In genomic region chr11:81973699-81974098, GRCm38 (mm10) we compare ENCODE assay signal across 28 mouse cellular contexts. TPM values are rescaled to one million over a fixed set of nuclear protein-coding genes. Genes with fewer than 3 reads are reported as not detected.
A peak's percentile ranks its signal among the peaks of the same experiment; 100 is the strongest.
DNase-seq lines count a peak whose midpoint lies in the region; ATAC-seq and TF ChIP-seq lines count a peak whose summit lies in the region.
"Had no signal": no experiment of that assay in that cellular context is flagged by ENCODE, and none has a peak within 500 bp of the region (broad histone marks: within the 10 kb centered on the region; RNA-seq: fewer than 3 reads in every experiment).

No protein-coding gene starts in this region.

- no peak overlapping the region for H3K4me3 ChIP-seq in midbrain, embryonic 11.5 days (ENCODE audit: low read depth, low read length)
- H3K4me3 ChIP-seq in midbrain, embryonic 16.5 days (ENCODE audit: low read depth, low read length), result no peak overlapping the region
- no peak overlapping the region for H3K4me3 ChIP-seq in C2C12 (ENCODE audit: insufficient read depth, poor library complexity, severe bottlenecking)
- H3K4me3 ChIP-seq: embryonic facial prominence, embryonic 12.5 days; heart, embryonic 10.5 days; heart, embryonic 15.5 days; hindbrain, embryonic 13.5 days; limb, embryonic 12.5 days; liver, embryonic 15.5 days; lung, embryonic 15.5 days; midbrain, embryonic 12.5 days had no signal

- 50% methylated on average over 5 of the region's 5 CpGs for WGBS in midbrain, embryonic 11.5 days
- 47% methylated on average over 5 of the region's 5 CpGs for WGBS in midbrain, embryonic 16.5 days

- H3K9ac ChIP-seq in midbrain, embryonic 11.5 days (ENCODE audit: low read length), result no peak overlapping the region
- no peak overlapping the region for H3K9ac ChIP-seq in midbrain, embryonic 16.5 days (ENCODE audit: low read depth, low read length)
- H3K9ac ChIP-seq: embryonic facial prominence, embryonic 12.5 days; heart, embryonic 15.5 days; hindbrain, embryonic 13.5 days; limb, embryonic 12.5 days; liver, embryonic 15.5 days; lung, embryonic 15.5 days; midbrain, embryonic 12.5 days had no signal

- H3K79me2 ChIP-seq in C2C12 (ENCODE audit: control insufficient read depth, insufficient read depth), result no peaks in the 10 kb centered on the region

- TF ChIP-seq CTCF in C2C12 (IDR thresholded peaks at IDR 0.05; ENCODE audit: control insufficient read depth, insufficient read depth, insufficient read length), result no peak

- peak overlapping the region; percentile 13 for H3ac ChIP-seq in C2C12 (ENCODE audit: control insufficient read depth, insufficient read length, low read depth)

- no peaks in the 10 kb centered on the region for H3K9me3 ChIP-seq in midbrain, embryonic 11.5 days (ENCODE audit: control insufficient read depth, low read length)
- H3K9me3 ChIP-seq in midbrain, embryonic 16.5 days (replicated peaks; ENCODE audit: control insufficient read depth, low read length, poor library complexity, severe bottlenecking), result no peaks in the 10 kb centered on the region
- H3K9me3 ChIP-seq: embryonic facial prominence, embryonic 12.5 days; heart, embryonic 10.5 days; heart, embryonic 15.5 days; hindbrain, embryonic 13.5 days; limb, embryonic 12.5 days; liver, embryonic 15.5 days; lung, embryonic 15.5 days; midbrain, embryonic 12.5 days had no signal

- peak; percentile 76 for DNase-seq in midbrain, embryonic 11.5 days (ENCODE audit: low spot score, missing footprints)
- DNase-seq in embryo, embryonic 10 days (ENCODE audit: low spot score), result no peak
- no peak for DNase-seq in adrenal gland, postnatal 36 days
- DNase-seq in thymus, postnatal 0 days (ENCODE audit: low spot score), result no peak
- DNase-seq: adrenal gland, postnatal 25 days; cerebellum, adult 2 months; cerebellum, postnatal 14 days; embryo, embryonic 11 days; heart, postnatal 36 days; kidney, adult 9 months; kidney, postnatal 10 days; layer of hippocampus, adult 9-11 months had no signal

- H3K36me3 ChIP-seq in midbrain, embryonic 11.5 days (ENCODE audit: control insufficient read depth, insufficient read depth, low read length), result no peaks in the 10 kb centered on the region
- no peaks in the 10 kb centered on the region for H3K36me3 ChIP-seq in midbrain, embryonic 16.5 days (ENCODE audit: control insufficient read depth, insufficient read depth, low read length)
- H3K36me3 ChIP-seq in C2C12 (ENCODE audit: control insufficient read depth, insufficient read depth), result no peaks in the 10 kb centered on the region
- H3K36me3 ChIP-seq: embryonic facial prominence, embryonic 12.5 days; heart, embryonic 10.5 days; heart, embryonic 15.5 days; hindbrain, embryonic 13.5 days; limb, embryonic 12.5 days; liver, embryonic 15.5 days; lung, embryonic 15.5 days; midbrain, embryonic 12.5 days had no signal

- H3K4me1 ChIP-seq in midbrain, embryonic 11.5 days (ENCODE audit: control insufficient read depth, insufficient read depth, low read length), result peaks cover 4% of the 10 kb centered on the region; the same call in 1 of the 2 replicates
- H3K4me1 ChIP-seq in midbrain, embryonic 16.5 days (ENCODE audit: control insufficient read depth, insufficient read depth, low read length), result peaks cover 16% of the 10 kb centered on the region; the same call in 1 of the 2 replicates
- H3K4me1 ChIP-seq: heart, embryonic 15.5 days; liver, embryonic 15.5 days; lung, embryonic 15.5 days had no signal

- H3K27me3 ChIP-seq in midbrain, embryonic 11.5 days (ENCODE audit: control insufficient read depth, insufficient read depth, low read length), result peaks cover 4% of the 10 kb centered on the region; the same call in 1 of the 2 replicates
- H3K27me3 ChIP-seq in midbrain, embryonic 16.5 days (ENCODE audit: control insufficient read depth, insufficient read depth, low read depth, low read length), result no peaks in the 10 kb centered on the region; the same call in 1 of the 2 replicates
- peaks cover 31% of the 10 kb centered on the region for H3K27me3 ChIP-seq in C2C12 (ENCODE audit: control insufficient read depth, insufficient read depth, insufficient read length)

- no peak overlapping the region for H3K4me2 ChIP-seq in midbrain, embryonic 11.5 days
- no peak overlapping the region for H3K4me2 ChIP-seq in midbrain, embryonic 16.5 days (ENCODE audit: low read length)
- H3K4me2 ChIP-seq: embryonic facial prominence, embryonic 12.5 days; heart, embryonic 15.5 days; hindbrain, embryonic 13.5 days; liver, embryonic 15.5 days; lung, embryonic 15.5 days; midbrain, embryonic 12.5 days had no signal

- H3K79me3 ChIP-seq in C2C12 (ENCODE audit: low read depth), result no peaks in the 10 kb centered on the region

- no peak overlapping the region for H3K27ac ChIP-seq in midbrain, embryonic 11.5 days (ENCODE audit: low read depth, low read length)
- no peak overlapping the region for H3K27ac ChIP-seq in midbrain, embryonic 16.5 days (ENCODE audit: low read length)
- H3K27ac ChIP-seq: embryonic facial prominence, embryonic 12.5 days; heart, embryonic 10.5 days; heart, embryonic 15.5 days; hindbrain, embryonic 13.5 days; limb, embryonic 12.5 days; liver, embryonic 15.5 days; lung, embryonic 15.5 days; midbrain, embryonic 12.5 days had no signal

- ATAC-seq in midbrain, embryonic 11.5 days (ENCODE audit: low FRiP score), result no peak
- no peak for ATAC-seq in midbrain, embryonic 16.5 days
- ATAC-seq in granulocyte monocyte progenitor cell, adult 5-6 weeks (replicated peaks; ENCODE audit: poor library complexity, severe bottlenecking), result peak; percentile 86
- ATAC-seq in monocyte, adult 5-6 weeks (replicated peaks; ENCODE audit: insufficient number of reproducible peaks, low FRiP score, low TSS enrichment, poor library complexity, severe bottlenecking), result 0 out of 2 replicates have a peak, but pooled peaks have one; percentile 29
- ATAC-seq: forebrain, embryonic 14.5 days; intestine, postnatal 0 days had no signal

TF ChIP-seq in C2C12, 6 proteins besides CTCF, POLR2A, EP300 and RAD21:
- no peak for TF ChIP-seq FOSL1 (IDR thresholded peaks at IDR 0.05; ENCODE audit: insufficient read depth, low read length, poor library complexity, severe bottlenecking)
- TF ChIP-seq MAX (IDR thresholded peaks at IDR 0.05), result no peak
- no peak for TF ChIP-seq CEBPB (IDR thresholded peaks at IDR 0.05; ENCODE audit: low read depth)
- no peak for TF ChIP-seq MYOD1 (IDR thresholded peaks at IDR 0.05; ENCODE audit: control insufficient read depth, insufficient read length, low read depth)

RNA-seq across cellular contexts. Expression of gene Asic2, which starts 5.4 kb away (rescaled TPM):
- polyA plus RNA-seq in midbrain, embryonic 11.5 days (2014; fragmentation: Nextera tagmentation; extraction: Ambion mirVana), result 1.6 TPM in 2 replicates
- 13.0 and 16.2 TPM in 2 replicates for polyA plus RNA-seq in midbrain, embryonic 16.5 days (2015; fragmentation: Nextera tagmentation; extraction: Ambion mirVana)
- not detected for polyA plus RNA-seq in C2C12 (2012; fragmentation: generic; extraction: Trizol)
- not detected in 2 replicates for total RNA-seq in granulocyte monocyte progenitor cell, adult 5-6 weeks (2014; fragmentation: Nextera tagmentation)
- not detected in 2 replicates for total RNA-seq in granulocyte monocyte progenitor cell, adult 5-6 weeks (2017)
- total RNA-seq in monocyte, adult 5-6 weeks (2017), result not detected in 3 replicates
- total RNA-seq in adrenal gland, postnatal 36 days (2021), result 1 to 10 TPM; 1.7 TPM
- not detected in 2 replicates for polyA plus RNA-seq in thymus, postnatal 0 days (2015; fragmentation: Nextera tagmentation; extraction: Ambion mirVana)
- total RNA-seq: heart, postnatal 36 days; MEL had no signal
- polyA plus RNA-seq: heart, embryonic 15.5 days; liver, adult 2 months had no signal

Comparison
In these comparisons a context has a peak if more than half of its experiments do, and no peak if none do; other contexts are left out.
1. ATAC-seq: peak in granulocyte monocyte progenitor cell, adult 5-6 weeks (single experiment) and monocyte, adult 5-6 weeks (single experiment); none in midbrain, embryonic 11.5 days (single experiment) and midbrain, embryonic 16.5 days (single experiment).